Mouse (Mus musculus) kidney, adult 11 months (tissue): ENCODE data around the gene B4galt7.
"Not testable (repeated sequence)": the region's sequence is repeated elsewhere in the genome, so short reads cannot be mapped to it uniquely, and the experiment has no call there.

Source experiments
- DNase-seq: peaks from one replicate; pipeline ENCODE4 v3.0.0; 2022

B4galt7 gene

DNA sequence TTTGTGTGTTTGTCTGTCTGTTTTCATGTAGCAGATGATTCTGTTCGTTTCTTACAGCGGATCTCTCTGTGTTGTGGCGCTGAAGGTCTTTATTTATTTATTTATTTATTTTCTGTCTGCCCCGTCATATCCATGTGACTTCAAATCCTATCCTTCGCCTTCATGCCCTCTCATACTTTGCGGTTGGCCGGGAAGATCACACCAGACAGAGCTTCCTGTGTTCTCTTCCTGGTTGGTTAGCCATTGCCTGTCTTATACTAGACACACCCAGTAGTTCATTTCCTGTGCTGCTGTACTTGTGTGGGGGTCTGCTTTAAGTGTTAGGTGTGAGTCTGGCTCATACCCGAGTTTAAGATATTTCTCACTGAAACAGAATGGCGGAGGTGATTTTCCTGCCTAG is 961 bp downstream of the B4galt7 start:
- no peak for DNase-seq

DNA sequence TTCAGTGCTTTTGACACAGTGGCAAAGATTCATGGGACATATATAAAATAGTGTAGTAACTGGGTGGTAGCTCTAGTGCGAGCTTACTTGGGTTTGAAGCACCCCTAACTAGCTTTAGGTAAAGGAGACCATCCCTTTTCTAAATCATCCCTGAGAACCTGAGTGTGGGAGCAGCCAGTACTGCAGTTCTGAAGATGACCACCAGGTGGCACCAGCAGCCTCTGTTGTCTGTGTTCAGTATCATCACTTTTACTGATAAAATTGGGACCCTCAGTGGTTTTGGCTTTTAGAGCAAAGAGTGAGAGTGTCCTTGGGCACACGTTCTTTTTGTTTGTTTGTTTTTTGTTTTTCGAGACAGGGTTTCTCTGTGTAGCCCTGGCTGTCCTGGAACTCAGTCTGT is 1.9 kb downstream of the B4galt7 start:
- peak; percentile 49 for DNase-seq

DNA sequence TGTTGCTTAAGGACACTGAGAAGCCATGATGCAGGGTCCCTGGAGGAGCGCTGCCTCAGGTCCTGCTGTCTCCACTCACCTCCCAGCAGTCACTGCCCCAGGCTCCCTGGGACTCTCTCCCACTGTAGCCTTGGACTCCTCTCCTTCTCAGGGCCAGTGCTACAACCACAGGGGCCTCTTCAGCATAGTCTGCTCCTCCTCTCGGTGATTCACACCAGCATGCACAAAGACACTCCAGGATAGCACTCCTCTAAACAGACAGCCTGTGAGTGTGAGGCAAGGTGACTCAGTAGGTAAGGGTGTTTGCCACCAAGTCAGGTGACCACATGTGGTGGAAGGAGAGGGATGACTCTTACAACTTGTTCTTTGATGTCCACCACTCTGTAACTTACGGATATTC is 4.9 kb downstream of the B4galt7 start:
- DNase-seq: no peak

DNA sequence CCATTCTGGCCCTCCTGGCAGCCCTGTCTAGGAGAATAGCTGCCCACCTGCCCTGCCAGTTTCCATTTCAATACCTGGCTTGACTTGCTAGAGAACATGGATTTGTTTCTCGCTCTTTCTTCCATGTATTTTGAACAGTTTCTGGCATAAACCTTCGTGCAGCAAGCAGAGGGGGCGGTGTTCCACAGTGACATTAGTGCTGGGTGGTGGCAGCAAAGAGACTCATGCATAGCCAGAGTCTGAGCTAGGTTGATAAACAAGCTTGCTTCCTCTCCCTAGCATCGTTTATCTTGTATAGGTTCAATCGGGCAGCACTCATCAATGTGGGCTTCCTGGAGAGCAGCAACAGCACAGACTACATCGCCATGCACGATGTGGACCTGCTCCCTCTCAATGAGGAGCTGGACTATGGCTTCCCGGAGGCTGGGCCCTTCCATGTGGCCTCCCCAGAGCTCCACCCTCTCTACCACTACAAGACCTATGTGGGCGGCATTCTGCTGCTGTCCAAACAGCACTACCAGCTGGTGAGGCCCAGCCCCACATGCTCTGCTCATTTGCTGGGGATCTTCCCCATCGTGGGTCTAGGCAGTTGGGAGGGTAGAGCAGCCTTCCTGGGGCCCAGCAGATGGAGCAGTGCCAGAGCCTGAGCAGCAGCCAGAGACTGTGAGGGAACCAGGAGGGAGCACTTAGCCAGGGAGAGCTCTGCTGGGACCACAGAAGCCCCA is 7.4 kb downstream of the B4galt7 start:
- no peak for DNase-seq

DNA sequence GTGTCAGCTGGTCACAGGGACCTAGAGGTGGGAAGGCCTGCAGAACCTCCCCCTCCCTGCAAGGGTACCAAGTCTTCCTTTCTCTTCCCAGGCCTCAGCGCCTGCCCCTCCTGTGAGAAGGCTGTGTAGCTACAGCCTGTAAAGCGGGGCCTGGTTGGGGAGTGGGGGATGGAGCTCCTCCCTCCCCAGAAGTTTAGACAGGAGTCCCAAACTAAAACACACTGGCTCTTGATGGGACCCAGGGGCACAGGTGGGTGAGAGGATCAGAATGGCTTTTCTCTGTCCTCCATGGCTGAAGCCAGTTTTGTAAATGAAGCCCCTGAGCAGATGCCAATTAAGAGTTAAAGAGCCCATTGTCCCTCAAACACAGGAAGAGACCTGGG is 7.9 kb downstream of the B4galt7 start:
- no peak for DNase-seq

DNA sequence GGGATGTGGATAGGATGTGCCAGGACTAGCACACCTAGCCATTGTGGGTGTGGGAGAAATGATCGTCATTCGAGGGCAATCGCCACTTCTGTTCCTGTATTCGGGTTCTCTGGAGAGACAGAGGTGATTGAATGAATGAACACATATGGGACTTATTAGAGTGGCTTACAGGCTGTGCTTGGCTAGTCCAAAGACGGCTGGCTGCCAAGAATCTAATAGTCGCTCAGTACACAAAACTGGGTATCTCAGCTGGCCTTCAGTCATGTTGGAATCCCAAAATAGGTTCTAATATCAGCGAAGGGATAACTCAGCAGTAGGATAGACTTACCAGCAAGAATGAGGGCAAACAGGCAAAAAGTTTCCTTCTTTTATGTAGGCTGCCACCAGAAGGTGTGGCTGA is 12.3 kb downstream of the B4galt7 start:
- DNase-seq: no peak

DNA sequence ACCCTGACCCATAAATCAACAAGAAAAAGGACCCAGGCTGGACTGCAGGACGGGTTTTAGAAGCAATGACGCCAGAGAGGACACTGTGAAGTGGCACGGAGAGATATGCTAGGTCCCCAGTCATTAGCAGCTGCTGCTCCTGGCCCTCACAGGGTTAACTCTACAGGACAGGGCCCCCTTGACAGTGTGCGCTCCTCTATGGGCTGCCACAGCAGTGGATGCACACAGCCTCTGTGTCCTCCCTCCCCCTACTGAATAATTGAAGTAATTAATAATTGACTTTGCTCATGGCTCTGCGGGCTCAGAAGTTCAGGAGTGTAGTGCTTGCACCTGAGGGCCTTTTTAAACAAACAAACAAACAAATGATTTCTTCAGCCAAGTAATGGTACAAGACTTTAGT is 13.8 kb downstream of the B4galt7 start:
- no peak for DNase-seq

DNA sequence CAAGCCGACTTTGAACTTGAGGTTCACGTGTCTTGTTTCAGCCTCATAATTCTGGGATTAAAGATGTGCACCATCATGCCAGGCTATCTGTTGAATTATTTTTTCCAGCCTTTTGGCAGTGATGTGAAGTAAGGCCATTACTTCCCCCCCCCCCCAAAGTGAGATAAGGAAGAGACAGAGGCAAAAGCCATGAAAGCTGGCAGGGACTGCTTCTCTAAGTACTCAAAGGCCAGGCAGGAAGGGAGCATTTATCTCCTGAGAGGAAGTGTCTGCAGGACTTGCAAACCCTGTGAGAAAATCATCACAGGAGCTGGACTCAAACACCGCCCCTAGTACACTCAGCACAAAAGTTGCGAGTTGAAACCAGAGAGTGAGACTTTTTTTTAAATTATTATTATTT is 19.6 kb downstream of the B4galt7 start:
- DNase-seq: no peak

DNA sequence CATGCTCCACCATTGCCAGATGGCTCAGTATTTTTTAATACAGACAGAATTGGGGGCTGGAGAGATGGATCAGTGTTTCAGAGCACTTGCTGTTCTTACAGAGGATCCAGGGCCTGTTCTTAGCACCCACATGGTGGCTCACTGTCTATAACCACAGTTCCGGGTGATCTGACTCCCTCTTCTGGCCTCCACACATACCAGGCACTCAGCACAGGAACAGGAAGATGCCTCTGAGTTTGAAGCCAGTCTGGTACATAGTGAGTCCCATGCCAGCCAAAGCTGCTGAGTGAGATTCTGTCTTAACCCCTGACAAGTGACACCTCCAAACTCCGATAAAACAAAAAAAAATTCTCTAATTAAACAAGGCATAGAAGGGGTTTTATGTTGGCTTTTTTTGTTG is 20.6 kb downstream of the B4galt7 start:
- no peak for DNase-seq

DNA sequence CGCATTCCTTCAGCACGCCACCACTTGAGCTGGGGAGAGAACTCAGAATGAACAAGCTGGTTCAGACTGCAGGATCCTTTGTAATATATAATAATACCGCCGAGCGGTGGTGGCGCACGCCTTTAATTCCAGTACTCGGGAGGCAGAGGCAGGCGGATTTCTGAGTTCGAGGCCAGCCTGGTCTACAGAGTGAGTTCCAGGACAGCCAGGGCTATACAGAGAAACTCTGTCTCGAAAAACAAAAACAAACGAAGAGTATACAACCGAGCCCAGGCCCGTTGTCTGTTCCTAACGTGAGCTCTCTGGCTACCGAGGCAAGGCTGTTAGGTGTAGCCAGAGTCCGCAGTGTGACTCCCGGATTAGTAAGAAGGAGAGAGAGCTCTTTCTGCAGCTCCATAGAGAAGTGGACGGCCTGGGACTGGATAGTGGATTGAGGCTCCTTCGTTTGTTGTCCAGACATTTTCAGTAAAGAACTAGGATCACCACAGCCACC is 22.5 kb downstream of the B4galt7 start:
- DNase-seq: not testable (repeated sequence)

DNA sequence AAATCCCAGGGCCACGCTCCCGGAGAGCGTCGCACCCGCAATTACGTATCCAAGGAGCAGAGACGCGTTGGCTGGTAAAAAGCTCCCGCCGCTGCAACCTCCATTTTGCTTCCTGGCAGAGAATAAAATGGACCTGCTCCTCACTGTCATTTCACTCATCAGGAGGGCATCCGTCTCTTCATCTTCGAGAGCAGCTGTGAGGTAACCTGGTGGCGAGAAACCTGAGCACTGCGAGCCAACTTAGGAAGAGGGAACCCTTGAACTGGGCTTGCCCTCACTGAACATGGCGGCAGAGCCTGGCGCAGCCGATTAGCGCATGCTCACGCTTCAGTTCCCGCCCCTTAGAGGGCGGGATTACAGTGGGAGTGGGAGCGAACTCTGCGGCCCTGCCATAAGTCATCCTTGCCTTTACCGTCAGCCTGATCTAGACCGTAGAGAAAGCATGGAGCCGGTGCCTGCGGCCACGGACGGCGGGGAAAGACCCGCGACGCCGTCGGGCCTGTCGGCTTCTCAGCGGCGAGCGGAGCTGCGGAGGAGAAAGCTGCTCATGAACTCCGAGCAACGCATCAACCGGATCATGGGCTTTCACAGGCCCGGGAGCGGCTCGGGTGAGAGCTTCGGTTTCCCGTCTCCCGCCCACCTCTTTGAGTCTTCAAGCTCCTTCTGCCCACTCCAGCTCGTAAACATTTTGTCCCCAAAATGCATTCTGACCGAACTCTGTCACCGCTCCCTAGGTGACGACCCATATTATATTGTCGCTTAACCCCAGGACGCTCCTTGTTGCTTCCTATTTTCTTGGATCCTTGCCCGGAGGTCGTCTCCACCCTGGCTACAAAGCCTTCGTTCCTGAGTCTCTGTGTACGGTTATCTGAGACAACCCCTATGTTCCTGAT is 23.2 kb downstream of the B4galt7 start, which contains the start of gene Caml:
Gene Caml, plus strand, starts transcription at position 357 of the 893 bp plus-strand sequence.
- DNase-seq: peak; percentile 89

DNA sequence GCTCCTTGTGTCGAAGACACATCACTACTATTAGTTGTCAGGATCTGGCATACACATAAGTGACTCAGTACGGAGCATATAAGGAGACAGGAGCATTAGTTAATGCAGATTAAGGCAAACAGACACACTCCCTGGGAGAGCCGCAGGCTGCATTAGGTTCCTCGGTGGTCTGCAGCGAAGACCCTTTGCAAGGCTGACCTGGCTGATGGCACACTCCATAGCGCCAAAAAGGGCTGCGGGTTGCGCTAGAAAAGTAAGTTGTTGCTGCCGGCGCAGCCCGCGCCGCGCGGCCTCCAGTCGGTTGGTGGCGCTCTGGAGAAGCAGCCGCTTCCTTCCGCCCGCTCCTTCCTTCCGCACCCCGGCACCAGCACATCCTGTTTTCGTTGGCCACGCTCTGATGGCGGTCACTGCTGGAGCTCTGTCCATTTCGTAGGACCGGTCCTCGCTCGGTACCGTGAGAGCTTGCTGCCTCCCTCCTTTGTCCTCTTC is 35.0 kb downstream of the B4galt7 start, which contains the start of gene Ddx46:
Gene Ddx46, plus strand, starts transcription at position 389 of the 489 bp plus-strand sequence.
- peak; percentile 73 for DNase-seq

DNA sequence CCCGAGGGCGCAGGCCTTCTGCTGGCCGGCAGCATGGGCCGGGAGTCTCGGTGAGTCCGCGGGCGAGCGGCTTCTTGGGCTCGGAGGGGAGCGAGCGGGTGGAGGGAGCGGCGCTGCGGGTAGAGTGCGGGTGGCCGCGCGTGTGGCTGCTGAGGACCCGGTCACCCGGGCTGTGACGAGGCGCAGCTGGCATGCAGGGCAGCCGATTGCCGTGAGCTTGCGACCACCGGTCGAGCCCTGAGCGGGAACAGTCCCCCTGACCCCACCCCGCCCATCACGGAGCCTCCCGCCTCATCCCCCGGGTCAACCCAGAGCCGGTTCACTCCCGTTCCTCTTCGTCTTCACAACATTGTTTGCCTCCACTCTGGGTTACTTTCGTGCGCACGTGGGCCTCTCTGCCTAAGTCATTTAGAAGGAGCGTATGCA is 35.5 kb downstream of the B4galt7 start:
- no peak for DNase-seq

DNA sequence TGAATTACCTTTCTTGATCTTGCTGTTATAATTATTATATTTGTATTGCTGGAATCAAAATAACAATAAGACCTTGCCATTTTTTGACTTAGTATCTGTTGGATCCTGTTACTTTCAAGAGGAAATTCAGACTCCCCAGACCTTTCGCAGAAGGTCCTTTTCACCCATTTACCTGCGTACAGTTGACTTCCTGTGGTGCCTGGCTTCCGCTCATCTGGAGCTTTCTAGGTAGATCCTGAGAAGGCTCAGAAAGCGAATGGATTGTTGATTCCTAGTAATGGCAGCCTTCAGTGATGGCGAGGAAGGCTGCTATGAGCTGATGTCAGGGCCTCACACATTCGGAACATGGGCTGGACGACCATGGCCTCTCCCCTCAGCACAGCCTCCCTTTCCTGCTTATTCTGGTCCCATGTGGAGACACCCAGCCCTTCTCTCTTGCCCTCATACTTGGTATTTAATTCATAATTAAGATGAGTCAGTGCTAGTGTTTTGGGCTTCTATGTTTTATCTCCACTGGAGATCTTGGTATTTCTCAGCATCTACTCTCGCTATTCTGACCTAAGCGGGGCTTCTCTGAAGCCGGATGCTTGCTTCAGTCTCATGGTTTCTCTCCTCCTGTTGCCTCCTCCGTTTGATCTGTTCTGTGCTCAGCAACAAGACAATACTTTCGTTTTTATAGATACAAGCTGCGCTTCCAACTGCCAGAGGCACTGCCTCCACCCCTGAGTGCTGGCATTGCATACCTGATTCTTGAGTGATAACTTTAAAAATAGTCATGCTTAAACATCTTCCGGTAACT is 36.7 kb downstream of the B4galt7 start:
- no peak for DNase-seq

DNA sequence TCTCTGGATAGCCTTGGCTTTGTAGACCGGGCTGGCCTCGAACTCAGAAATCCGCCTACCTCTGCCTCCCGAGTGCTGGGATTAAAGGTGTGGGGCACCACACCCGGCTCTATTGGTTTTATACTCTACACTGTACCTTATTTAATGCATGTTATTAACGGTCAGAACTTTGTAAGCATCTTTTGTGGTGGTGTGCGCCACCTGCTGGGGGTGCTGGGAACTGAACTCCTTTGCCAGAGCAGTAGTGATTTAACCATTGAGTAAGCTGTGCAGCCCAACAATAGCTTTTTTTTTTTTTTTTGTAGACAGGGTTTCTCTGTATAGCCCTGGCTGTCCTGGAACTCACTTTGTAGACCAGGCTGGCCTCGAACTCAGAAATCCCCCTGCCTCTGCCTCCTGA is 40.8 kb downstream of the B4galt7 start:
- peak; percentile 71 for DNase-seq

DNA sequence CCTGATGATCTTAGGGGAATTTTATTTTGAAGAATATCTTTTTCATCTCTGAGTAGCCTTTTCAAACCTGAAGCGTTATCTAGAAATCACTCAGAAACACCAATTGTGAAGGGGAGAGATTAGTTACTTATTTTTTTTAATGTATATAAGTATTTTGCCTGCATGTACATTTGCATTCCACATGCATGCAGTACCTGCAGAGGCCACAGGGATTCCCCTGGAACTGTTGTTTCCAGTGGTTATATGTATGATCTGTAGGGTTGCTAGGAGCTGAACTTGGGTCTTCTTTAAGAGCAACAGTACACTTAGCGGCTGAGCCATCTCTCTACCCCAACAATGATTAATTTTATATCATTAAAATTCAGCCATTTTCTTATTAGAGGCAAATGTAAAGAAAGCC is 44.8 kb downstream of the B4galt7 start:
- no peak for DNase-seq

DNA sequence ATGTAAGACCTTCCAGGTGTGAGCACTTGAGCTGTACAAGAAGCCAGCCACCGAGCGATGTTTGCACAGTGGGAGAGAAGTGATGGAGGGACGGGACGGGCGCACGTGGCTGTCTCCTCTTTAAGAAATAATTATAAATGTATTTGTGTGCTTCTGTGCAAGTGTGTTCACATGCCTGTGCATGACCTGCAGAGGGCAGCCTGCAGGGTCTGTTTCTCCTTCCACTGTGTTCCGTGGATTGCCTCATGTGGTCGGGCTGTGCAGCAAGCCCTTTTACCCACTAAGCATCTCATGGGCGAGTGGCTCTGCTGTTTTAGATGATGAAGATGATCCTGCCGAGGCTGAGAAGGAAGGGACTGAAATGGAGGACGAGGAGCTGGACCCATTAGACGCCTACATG is 50.4 kb downstream of the B4galt7 start:
- no peak for DNase-seq

DNA sequence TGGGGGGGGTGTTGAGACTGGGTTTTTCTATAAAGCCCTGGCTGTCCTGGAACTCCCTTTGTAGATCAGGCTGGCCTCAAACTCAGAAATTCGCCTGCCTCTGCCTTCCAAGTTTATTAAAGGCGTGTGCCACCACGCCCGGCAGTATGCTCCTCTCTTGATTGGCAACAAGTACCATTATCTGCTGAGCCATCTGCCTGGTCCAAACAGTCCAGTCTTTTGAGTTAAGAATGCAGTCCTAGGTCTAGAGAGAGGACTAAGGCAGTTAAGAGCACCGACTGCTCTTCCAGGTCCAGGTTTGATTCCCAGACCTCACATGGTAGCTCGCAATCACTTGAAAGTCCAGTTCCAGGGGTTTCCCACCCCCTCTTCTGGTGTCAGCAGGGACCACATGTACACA is 51.3 kb downstream of the B4galt7 start:
- no peak for DNase-seq
